Mouse (Mus musculus) liver, embryonic 15.5 days (tissue): ENCODE results near the gene Slco3a1. TPM values are rescaled to one million over a fixed set of nuclear protein-coding genes. Genes with fewer than 3 reads are reported as not detected.

Experiments
- ATAC-seq: fragments of 200-750 bp; cut with Nextera tagmentation; 2 replicates; pipeline ENCODE4 v1.8.0; 2017; ENCODE audit warnings: moderate number of reproducible peaks, mild to moderate bottlenecking, moderate library complexity; ENCODE audit not compliant: insufficient read depth
- H3K27ac ChIP-seq: fragments of 300-500 bp; sonication (generic); replicated peaks from 2 replicates; pipeline ENCODE4 v1.5.1; 2015; ENCODE audit warnings: mild to moderate bottlenecking, inconsistent platforms
- H3K27me3 ChIP-seq: fragments of 300-500 bp; sonication (generic); 2 replicates; pipeline ENCODE4 v1.6.1; 2015; ENCODE audit warnings: mild to moderate bottlenecking, inconsistent platforms
- H3K36me3 ChIP-seq: fragments of 300-500 bp; sonication (generic); replicated peaks from 2 replicates; pipeline ENCODE4 v1.6.1; 2015; ENCODE audit warnings: moderate library complexity, mild to moderate bottlenecking, inconsistent platforms
- H3K4me1 ChIP-seq: fragments of 300-500 bp; sonication (generic); replicated peaks from 2 replicates; pipeline ENCODE4 v1.6.1; 2015; ENCODE audit warnings: inconsistent platforms
- H3K4me2 ChIP-seq: fragments of 300-500 bp; sonication (generic); 2 replicates; pipeline ENCODE4 v1.6.1; 2015; ENCODE audit warnings: moderate library complexity, mild to moderate bottlenecking, inconsistent platforms
- H3K4me3 ChIP-seq: fragments of 300-500 bp; sonication (generic); replicated peaks from 2 replicates; pipeline ENCODE4 v1.5.1; 2015; ENCODE audit warnings: mild to moderate bottlenecking, inconsistent platforms
- H3K9ac ChIP-seq: fragments of 300-500 bp; sonication (generic); 2 replicates; pipeline ENCODE4 v1.6.1; 2015; ENCODE audit warnings: moderate library complexity, mild to moderate bottlenecking, inconsistent platforms
- H3K9me3 ChIP-seq: fragments of 300-500 bp; sonication (generic); replicated peaks from 2 replicates; pipeline ENCODE4 v1.6.1; 2016; ENCODE audit warnings: inconsistent platforms
- WGBS: fragments of 180-500 bp; shearing (Covaris S2); methylation state at CpG from one replicate; pipeline ENCODE4 v1.1.7; 2015; ENCODE audit warnings: mixed read lengths; ENCODE audit not compliant: insufficient replicate concordance; 5-methylcytosine and 5-hydroxymethylcytosine counted together
- polyA plus RNA-seq: library from polyadenylated mRNA; unstranded; fragments of >200 nt; fragmentation: Nextera tagmentation; extraction: Ambion mirVana; gene quantifications from 2 replicates; pipeline ENCODE4 v1.2.1, GENCODE M21; 2015

The Slco3a1 gene
- polyA plus RNA-seq, 1 experiment from 2014 or later = 1.2 TPM

- Histone ChIP-seq H3K4me3 (no peak overlapping the region), H3K27me3 (no peaks in the 10 kb centered on the region), H3K9me3 (no peaks in the 10 kb centered on the region), H3K4me1 (0 out of 2 replicates have a peak, but pooled peaks cover 6% of the 10 kb centered on the region), H3K9ac (no peak overlapping the region), H3K4me2 (no peak overlapping the region), H3K36me3 (no peaks in the 10 kb centered on the region), H3K27ac (no peak overlapping the region)
- 15% methylated on average over 8 of the region's 8 CpGs for WGBS
- no peak for ATAC-seq
Observed at GRCm38 (mm10) chr7:74458475-74459221, 95.9 kb downstream of the Slco3a1 start.

- Histone ChIP-seq H3K4me2 (no peak overlapping the region), H3K9me3 (no peaks in the 10 kb centered on the region), H3K4me1 (0 out of 2 replicates have a peak, but pooled peaks cover 6% of the 10 kb centered on the region), H3K4me3 (no peak overlapping the region), H3K9ac (no peak overlapping the region), H3K36me3 (no peaks in the 10 kb centered on the region), H3K27me3 (no peaks in the 10 kb centered on the region), H3K27ac (no peak overlapping the region)
- 52% methylated on average over 5 of the region's 5 CpGs for WGBS
- ATAC-seq = no peak
Observed at GRCm38 (mm10) chr7:74457347-74457975, 97.1 kb downstream of the Slco3a1 start.

- Histone ChIP-seq H3K36me3 (no peaks in the 10 kb centered on the region), H3K4me3 (no peak overlapping the region), H3K27ac (no peak overlapping the region), H3K4me2 (no peak overlapping the region), H3K9ac (no peak overlapping the region), H3K4me1 (0 out of 2 replicates have a peak, but pooled peaks cover 6% of the 10 kb centered on the region), H3K9me3 (no peaks in the 10 kb centered on the region), H3K27me3 (no peaks in the 10 kb centered on the region)
- 63% methylated on average over 2 of the region's 2 CpGs for WGBS
- no peak for ATAC-seq
Observed at GRCm38 (mm10) chr7:74456781-74457180, 97.8 kb downstream of the Slco3a1 start.

GRCm38 (mm10) chr7:74451047-74451446, 103.5 kb downstream of the Slco3a1 start:
- Histone ChIP-seq H3K27ac (no peak overlapping the region), H3K27me3 (no peaks in the 10 kb centered on the region), H3K36me3 (no peaks in the 10 kb centered on the region), H3K9ac (no peak overlapping the region), H3K4me1 (no peaks in the 10 kb centered on the region), H3K4me2 (no peak overlapping the region), H3K9me3 (no peaks in the 10 kb centered on the region), H3K4me3 (no peak overlapping the region)
- 39% methylated on average over 2 of the region's 2 CpGs for WGBS
- ATAC-seq = no peak

GRCm38 (mm10) chr7:74449802-74450201, 104.8 kb downstream of the Slco3a1 start:
- Histone ChIP-seq H3K9me3 (no peaks in the 10 kb centered on the region), H3K9ac (no peak overlapping the region), H3K4me3 (no peak overlapping the region), H3K27me3 (no peaks in the 10 kb centered on the region), H3K4me1 (no peaks in the 10 kb centered on the region), H3K36me3 (no peaks in the 10 kb centered on the region), H3K27ac (no peak overlapping the region), H3K4me2 (no peak overlapping the region)
- 61% methylated on average over 1 of the region's 1 CpGs for WGBS
- ATAC-seq = no peak

GRCm38 (mm10) chr7:74447781-74448180, 106.8 kb downstream of the Slco3a1 start:
- H3K27me3 ChIP-seq = no peaks in the 10 kb centered on the region
- H3K36me3 ChIP-seq = no peaks in the 10 kb centered on the region
- H3K9me3 ChIP-seq = no peaks in the 10 kb centered on the region
- 44% methylated on average over 2 of the region's 2 CpGs for whole genome bisulfite sequencing
- no peak overlapping the region for H3K4me3 ChIP-seq
- H3K9ac ChIP-seq = no peak overlapping the region
- H3K4me2 ChIP-seq = no peak overlapping the region
- H3K27ac ChIP-seq = no peak overlapping the region
- no peak for ATAC-seq
- no peaks in the 10 kb centered on the region for H3K4me1 ChIP-seq

- 48% methylated on average over 5 of the region's 5 CpGs for WGBS
Observed at GRCm38 (mm10) chr7:74445148-74445547, 109.4 kb downstream of the Slco3a1 start.

GRCm38 (mm10) chr7:74442380-74442779, 112.2 kb downstream of the Slco3a1 start:
- Histone ChIP-seq H3K4me2 (no peak overlapping the region), H3K36me3 (no peaks in the 10 kb centered on the region), H3K27ac (no peak overlapping the region), H3K9ac (no peak overlapping the region), H3K4me1 (no peaks in the 10 kb centered on the region), H3K27me3 (no peaks in the 10 kb centered on the region), H3K4me3 (no peak overlapping the region), H3K9me3 (no peaks in the 10 kb centered on the region)
- ATAC-seq = no peak
- 11% methylated on average over 5 of the region's 5 CpGs for WGBS

More at GRCm38 (mm10) chr7:74445148-74445547, 109.4 kb downstream of the Slco3a1 start:
- no peak overlapping the region for H3K4me3 ChIP-seq
- no peaks in the 10 kb centered on the region for H3K4me1 ChIP-seq
- H3K4me2 ChIP-seq = no peak overlapping the region
- no peak overlapping the region for H3K27ac ChIP-seq
- H3K36me3 ChIP-seq = no peaks in the 10 kb centered on the region
- no peaks in the 10 kb centered on the region for H3K27me3 ChIP-seq
- no peak overlapping the region for H3K9ac ChIP-seq
- no peak for ATAC-seq
- no peaks in the 10 kb centered on the region for H3K9me3 ChIP-seq

- no peak overlapping the region for H3K4me2 ChIP-seq
- H3K36me3 ChIP-seq = no peaks in the 10 kb centered on the region
- 30% methylated on average over 1 of the region's 1 CpGs for WGBS
- no peaks in the 10 kb centered on the region for H3K27me3 ChIP-seq
- no peak overlapping the region for H3K9ac ChIP-seq
- no peaks in the 10 kb centered on the region for H3K4me1 ChIP-seq
- no peak overlapping the region for H3K27ac ChIP-seq
- no peak for ATAC-seq
- no peak overlapping the region for H3K4me3 ChIP-seq
- no peaks in the 10 kb centered on the region for H3K9me3 ChIP-seq
Observed at GRCm38 (mm10) chr7:74437534-74437933, 117.0 kb downstream of the Slco3a1 start.

- no peaks in the 10 kb centered on the region for H3K4me1 ChIP-seq
- no peak overlapping the region for H3K4me2 ChIP-seq
- no peak for ATAC-seq
- H3K9ac ChIP-seq = no peak overlapping the region
- whole genome bisulfite sequencing = 62% methylated on average over 2 of the region's 2 CpGs
- no peak overlapping the region for H3K4me3 ChIP-seq
- H3K36me3 ChIP-seq = no peaks in the 10 kb centered on the region
- no peaks in the 10 kb centered on the region for H3K27me3 ChIP-seq
- no peak overlapping the region for H3K27ac ChIP-seq
- H3K9me3 ChIP-seq = no peaks in the 10 kb centered on the region
Observed at GRCm38 (mm10) chr7:74436642-74437041, 117.9 kb downstream of the Slco3a1 start.

GRCm38 (mm10) chr7:74432950-74433349, 121.6 kb downstream of the Slco3a1 start:
- H3K4me1 ChIP-seq = no peaks in the 10 kb centered on the region
- no peak overlapping the region for H3K27ac ChIP-seq
- H3K4me3 ChIP-seq = no peak overlapping the region
- WGBS = 66% methylated on average over 2 of the region's 2 CpGs
- H3K4me2 ChIP-seq = no peak overlapping the region
- H3K27me3 ChIP-seq = no peaks in the 10 kb centered on the region
- ATAC-seq = no peak
- no peaks in the 10 kb centered on the region for H3K36me3 ChIP-seq
- no peak overlapping the region for H3K9ac ChIP-seq
- no peaks in the 10 kb centered on the region for H3K9me3 ChIP-seq
